Mouse (Mus musculus): Measurements from ENCODE around the gene Fam189a1. TPM values are rescaled to one million over a fixed set of nuclear protein-coding genes. Genes with fewer than 3 reads are reported as not detected.

Gene Fam189a1
- polyA plus RNA-seq, 1 experiment from 2014 or later = 5.0 TPM

DNA sequence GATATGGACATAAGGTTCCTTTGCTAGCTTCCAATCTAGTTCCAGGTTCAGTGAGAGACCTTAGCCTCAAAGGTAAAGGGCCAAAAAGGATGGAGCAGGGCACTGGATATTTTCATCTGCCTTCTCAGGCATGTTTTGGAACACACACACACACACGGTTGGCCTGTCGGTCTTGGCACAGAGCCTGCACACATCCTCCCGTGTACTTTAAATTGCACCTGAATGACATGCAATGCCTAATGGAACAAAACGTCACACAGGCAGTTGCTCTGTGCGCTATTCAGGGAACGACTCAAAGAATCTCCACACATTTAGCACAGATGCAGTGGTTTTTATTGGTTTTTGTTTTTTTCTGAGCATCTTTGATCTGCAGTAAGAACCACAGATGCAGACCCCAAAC, 11.5 kb downstream of the Fam189a1 start:
- H3K9ac ChIP-seq (replicated peaks) = no peak overlapping the region
- no peak overlapping the region for H3K27ac ChIP-seq (replicated peaks)
- ATAC-seq (replicated peaks) = no peak
- 0 out of 2 replicates have a peak, but pooled peaks cover 3% of the 10 kb centered on the region for H3K4me1 ChIP-seq
- no peak overlapping the region for H3K4me2 ChIP-seq (replicated peaks)
- 27% methylated on average over 6 of the region's 6 CpGs for WGBS
- no peak overlapping the region for H3K4me3 ChIP-seq
- no peaks in the 10 kb centered on the region for H3K36me3 ChIP-seq
- no peaks in the 10 kb centered on the region for H3K27me3 ChIP-seq
- H3K9me3 ChIP-seq = no peaks in the 10 kb centered on the region

DNA sequence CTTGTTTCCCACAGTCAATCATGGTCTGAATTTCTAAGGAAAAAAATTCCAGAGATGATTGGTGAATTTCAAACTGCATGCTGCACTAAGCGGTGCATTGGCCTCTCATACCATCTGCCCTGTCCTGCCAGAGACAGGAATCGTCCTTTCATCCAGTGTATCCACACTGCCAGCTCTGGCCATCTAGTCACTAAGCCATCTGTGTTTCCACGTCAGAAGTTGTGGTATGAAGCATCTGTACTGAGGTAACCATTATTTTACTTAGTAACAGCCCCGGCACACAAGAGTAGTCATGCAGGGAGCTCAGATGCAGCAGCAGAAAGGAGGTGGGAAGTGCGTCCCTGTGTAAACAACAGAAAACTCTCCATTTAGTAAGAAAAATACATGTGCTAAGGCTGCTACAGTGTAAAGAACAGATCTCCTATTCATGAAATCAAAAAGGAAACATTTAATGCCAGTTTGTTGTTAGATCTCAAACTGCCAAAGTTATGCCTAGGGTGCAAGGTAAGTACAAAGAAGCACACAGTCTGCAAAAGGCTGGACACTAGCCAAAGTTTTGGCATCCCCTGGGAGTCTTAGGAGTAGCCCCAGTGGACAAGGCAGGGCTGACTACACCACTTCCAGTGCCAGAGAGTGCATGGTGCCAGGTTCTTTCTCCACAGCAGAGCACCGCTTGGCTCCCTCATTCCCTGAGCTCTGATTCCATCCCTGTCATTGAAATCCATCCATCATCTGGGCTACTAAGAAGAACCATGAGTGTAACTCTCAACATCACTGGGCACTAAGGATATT, 14.3 kb downstream of the Fam189a1 start:
- H3K9ac ChIP-seq (replicated peaks) = no peak overlapping the region
- no peak overlapping the region for H3K4me3 ChIP-seq
- no peaks in the 10 kb centered on the region for H3K9me3 ChIP-seq
- no peak for ATAC-seq (replicated peaks)
- H3K4me1 ChIP-seq = 0 out of 2 replicates have a peak, but pooled peaks cover 3% of the 10 kb centered on the region
- WGBS = 61% methylated on average over 6 of the region's 6 CpGs
- H3K4me2 ChIP-seq (replicated peaks) = no peak overlapping the region
- H3K36me3 ChIP-seq = no peaks in the 10 kb centered on the region
- no peaks in the 10 kb centered on the region for H3K27me3 ChIP-seq
- no peak overlapping the region for H3K27ac ChIP-seq (replicated peaks)

DNA sequence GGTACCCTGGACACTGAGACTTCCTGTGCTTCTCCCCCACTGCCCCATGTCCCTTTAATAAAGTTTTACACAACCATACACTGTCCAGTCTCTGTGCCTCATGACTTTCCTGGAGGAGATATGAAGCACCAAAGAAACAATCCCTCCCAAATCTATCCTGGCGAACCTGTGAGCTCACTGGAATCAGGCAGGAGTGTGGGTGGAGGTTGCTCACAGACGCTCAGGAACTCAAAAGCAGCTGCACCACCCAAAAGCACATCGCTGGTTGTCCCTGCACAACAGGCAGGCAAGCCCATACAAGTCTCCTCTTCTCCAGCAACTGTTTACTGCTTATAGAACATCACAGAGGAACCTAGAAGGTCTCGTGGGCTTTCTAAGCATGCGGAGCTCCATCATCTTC, 15.5 kb downstream of the Fam189a1 start:
- H3K27me3 ChIP-seq = no peaks in the 10 kb centered on the region
- no peak overlapping the region for H3K4me3 ChIP-seq
- WGBS = 85% methylated on average over 5 of the region's 5 CpGs
- no peaks in the 10 kb centered on the region for H3K36me3 ChIP-seq
- no peak overlapping the region for H3K4me2 ChIP-seq (replicated peaks)
- H3K4me1 ChIP-seq = 0 out of 2 replicates have a peak, but pooled peaks cover 3% of the 10 kb centered on the region
- no peaks in the 10 kb centered on the region for H3K9me3 ChIP-seq
- no peak for ATAC-seq (replicated peaks)
- no peak overlapping the region for H3K27ac ChIP-seq (replicated peaks)
- no peak overlapping the region for H3K9ac ChIP-seq (replicated peaks)

DNA sequence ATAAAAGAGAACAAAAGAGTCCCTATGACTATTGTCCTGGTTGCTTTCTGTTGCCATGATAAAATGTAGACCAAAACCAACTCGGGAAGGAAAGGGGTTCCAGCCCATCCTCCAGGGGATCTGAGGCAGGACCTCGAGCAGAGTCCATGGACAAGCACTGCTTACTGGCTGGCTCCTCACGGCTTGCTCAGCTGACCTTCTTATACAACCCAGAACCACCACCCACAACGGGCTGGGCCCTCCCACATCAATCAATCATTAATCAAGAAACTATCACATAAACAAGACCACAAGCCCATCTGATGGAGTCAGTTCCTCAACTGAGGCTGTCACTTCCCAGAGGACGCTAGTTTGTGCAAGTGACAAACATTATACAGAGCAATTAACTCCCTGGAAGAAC, 16.3 kb downstream of the Fam189a1 start:
- Histone ChIP-seq H3K27ac (replicated peaks) (no peak overlapping the region), H3K4me1 (0 out of 2 replicates have a peak, but pooled peaks cover 3% of the 10 kb centered on the region), H3K4me3 (no peak overlapping the region), H3K9me3 (no peaks in the 10 kb centered on the region), H3K27me3 (no peaks in the 10 kb centered on the region), H3K4me2 (replicated peaks) (no peak overlapping the region), H3K36me3 (no peaks in the 10 kb centered on the region), H3K9ac (replicated peaks) (no peak overlapping the region)
- ATAC-seq (replicated peaks) = no peak
- 86% methylated on average over 5 of the region's 5 CpGs for WGBS

DNA sequence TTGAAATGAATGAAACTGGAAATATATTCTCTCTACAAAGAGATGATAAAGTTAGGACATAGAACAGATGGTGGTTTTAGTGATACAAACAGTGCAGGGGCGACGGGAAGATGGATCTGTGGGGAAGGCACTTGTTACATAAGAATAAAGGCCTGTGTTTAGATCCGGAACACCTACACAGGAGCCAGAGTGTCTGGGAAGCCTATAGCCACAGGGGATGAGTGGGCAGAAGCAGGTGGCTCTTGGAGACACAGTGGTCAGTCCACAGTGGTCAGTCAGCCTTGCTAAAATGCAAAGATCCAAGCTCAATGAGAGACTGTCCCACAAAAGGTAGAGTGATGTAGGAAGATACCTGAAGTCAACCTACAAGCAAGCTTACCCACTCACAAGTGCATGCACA, 32.6 kb downstream of the Fam189a1 start:
- WGBS = 87% methylated on average over 3 of the region's 3 CpGs
- Histone ChIP-seq H3K9me3 (no peaks in the 10 kb centered on the region), H3K4me2 (replicated peaks) (no peak overlapping the region), H3K4me1 (no peaks in the 10 kb centered on the region), H3K36me3 (no peaks in the 10 kb centered on the region), H3K4me3 (no peak overlapping the region), H3K9ac (replicated peaks) (no peak overlapping the region), H3K27me3 (no peaks in the 10 kb centered on the region), H3K27ac (replicated peaks) (no peak overlapping the region)
- no peak for ATAC-seq (replicated peaks)

DNA sequence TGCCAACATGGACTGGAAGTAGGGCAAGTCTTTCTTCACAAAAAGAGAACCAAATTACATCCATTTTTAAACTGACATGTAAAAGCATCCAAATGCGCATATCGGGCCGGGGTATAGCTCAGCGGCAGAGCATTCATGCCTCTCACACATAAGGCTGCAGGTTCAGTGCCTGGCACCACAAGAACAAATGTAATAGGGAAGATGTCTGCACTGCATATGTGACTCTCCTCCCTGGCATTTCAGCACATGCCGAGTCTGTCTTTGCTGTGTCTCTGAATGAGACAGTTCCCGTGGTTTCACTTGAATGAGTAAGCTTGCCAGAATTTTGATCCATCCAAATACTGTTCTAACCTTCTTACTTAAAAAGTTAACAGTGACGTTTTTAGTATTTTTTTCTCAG, 39.5 kb downstream of the Fam189a1 start:
- Histone ChIP-seq H3K4me2 (replicated peaks) (no peak overlapping the region), H3K9ac (replicated peaks) (no peak overlapping the region), H3K36me3 (no peaks in the 10 kb centered on the region), H3K4me1 (no peaks in the 10 kb centered on the region), H3K9me3 (no peaks in the 10 kb centered on the region), H3K27me3 (no peaks in the 10 kb centered on the region), H3K4me3 (no peak overlapping the region), H3K27ac (replicated peaks) (no peak overlapping the region)
- WGBS = 87% methylated on average over 7 of the region's 7 CpGs
- ATAC-seq (replicated peaks) = no peak

DNA sequence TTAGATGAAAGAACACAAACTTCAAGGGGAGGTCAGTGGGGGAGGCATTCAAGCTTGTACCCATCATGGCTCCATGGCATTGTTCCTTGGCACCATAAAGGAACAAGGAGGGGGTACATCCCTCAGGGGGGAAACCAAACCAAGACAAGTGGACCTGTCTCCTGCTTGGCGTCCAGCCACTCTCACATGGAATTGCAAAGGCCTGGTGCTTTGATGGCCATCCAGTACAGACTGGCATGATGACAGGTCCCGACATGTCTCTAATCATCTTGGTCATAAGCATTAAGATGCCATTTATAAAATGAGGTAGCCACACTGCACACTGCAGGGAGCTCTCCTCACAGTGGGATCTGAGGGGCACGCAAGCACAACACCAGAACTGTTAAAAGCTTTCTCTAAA, 41.0 kb downstream of the Fam189a1 start:
- no peaks in the 10 kb centered on the region for H3K9me3 ChIP-seq
- no peak overlapping the region for H3K27ac ChIP-seq (replicated peaks)
- WGBS = 72% methylated on average over 3 of the region's 3 CpGs
- H3K36me3 ChIP-seq = no peaks in the 10 kb centered on the region
- H3K4me3 ChIP-seq = no peak overlapping the region
- ATAC-seq (replicated peaks) = no peak
- H3K4me1 ChIP-seq = no peaks in the 10 kb centered on the region
- H3K9ac ChIP-seq (replicated peaks) = no peak overlapping the region
- H3K27me3 ChIP-seq = no peaks in the 10 kb centered on the region
- H3K4me2 ChIP-seq (replicated peaks) = no peak overlapping the region

DNA sequence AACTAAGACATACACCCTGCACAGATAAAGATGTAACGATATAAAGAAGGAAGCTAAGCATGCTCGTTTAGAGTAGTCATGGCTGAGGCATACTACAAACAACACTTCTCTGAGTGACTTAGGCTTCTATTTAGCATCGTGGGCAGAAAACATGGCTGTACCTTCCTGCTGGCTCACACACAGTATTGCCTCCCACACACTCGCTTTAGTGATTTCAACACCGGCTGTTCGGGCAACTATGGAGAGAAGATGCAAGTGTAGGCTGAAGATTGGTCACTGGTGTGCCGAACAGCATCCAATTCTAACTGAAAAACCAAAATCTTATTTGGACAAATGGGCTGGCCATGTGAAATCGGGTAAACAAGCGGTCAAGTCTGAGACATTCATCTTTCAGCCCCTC, 44.7 kb downstream of the Fam189a1 start:
- WGBS = 86% methylated on average over 9 of the region's 9 CpGs

DNA sequence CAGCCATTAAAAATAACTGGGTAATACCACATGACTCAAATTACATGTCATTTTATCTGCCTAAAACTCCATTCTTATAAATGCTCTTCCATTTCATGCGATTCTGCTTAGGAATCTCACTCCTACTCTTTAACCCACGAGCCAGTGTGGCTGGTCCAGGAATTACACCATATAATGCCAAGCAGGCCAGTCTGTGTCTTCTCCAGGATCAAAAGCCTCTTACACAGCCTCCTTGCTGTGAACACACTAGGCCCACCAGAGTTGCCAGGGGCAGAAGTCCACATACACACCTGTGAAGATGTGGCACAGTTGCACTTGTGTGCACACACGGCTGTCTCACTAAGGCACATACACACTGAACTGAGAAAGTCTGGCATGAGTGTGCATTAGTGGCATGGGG, 50.8 kb downstream of the Fam189a1 start:
- no peaks in the 10 kb centered on the region for H3K27me3 ChIP-seq
- H3K9ac ChIP-seq (replicated peaks) = no peak overlapping the region
- no peak overlapping the region for H3K4me2 ChIP-seq (replicated peaks)
- H3K4me1 ChIP-seq = peaks cover 7% of the 10 kb centered on the region; the same call in 1 of the 2 replicates
- no peaks in the 10 kb centered on the region for H3K36me3 ChIP-seq
- no peak overlapping the region for H3K4me3 ChIP-seq
- no peaks in the 10 kb centered on the region for H3K9me3 ChIP-seq
- peak overlapping the region; percentile 3; the same call in 1 of the 2 replicates for H3K27ac ChIP-seq (replicated peaks)
- 0 out of 2 replicates have a peak, but pooled peaks have one; percentile 19 for ATAC-seq (replicated peaks)
- WGBS = 84% methylated on average over 3 of the region's 3 CpGs

More for the DNA sequence above, 44.7 kb downstream of the Fam189a1 start:
- Histone ChIP-seq H3K27ac (replicated peaks) (no peak overlapping the region), H3K4me1 (no peaks in the 10 kb centered on the region), H3K36me3 (no peaks in the 10 kb centered on the region), H3K4me2 (replicated peaks) (no peak overlapping the region), H3K27me3 (no peaks in the 10 kb centered on the region), H3K9ac (replicated peaks) (no peak overlapping the region), H3K9me3 (no peaks in the 10 kb centered on the region), H3K4me3 (no peak overlapping the region)
- no peak for ATAC-seq (replicated peaks)

DNA sequence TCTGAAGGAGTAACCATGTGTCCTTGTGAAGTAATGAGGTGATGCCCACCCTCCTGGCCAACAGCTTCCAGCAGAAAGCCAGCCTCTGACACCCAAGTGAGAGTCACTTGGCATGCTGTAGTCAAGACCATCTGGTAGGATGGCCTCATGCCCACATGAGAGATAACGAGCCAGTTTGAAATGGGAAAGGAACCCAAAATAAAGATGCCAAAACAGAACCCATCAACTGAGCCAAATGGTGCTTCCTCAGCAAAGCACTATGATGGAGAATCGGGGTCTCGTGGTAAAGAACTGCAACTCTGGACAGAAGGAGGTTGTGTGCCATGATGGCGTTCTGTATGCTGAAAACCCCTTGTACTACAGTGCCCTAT, 51.3 kb downstream of the Fam189a1 start:
- no peaks in the 10 kb centered on the region for H3K27me3 ChIP-seq
- no peaks in the 10 kb centered on the region for H3K9me3 ChIP-seq
- ATAC-seq (replicated peaks) = peak; percentile 71
- peaks cover 7% of the 10 kb centered on the region; the same call in 1 of the 2 replicates for H3K4me1 ChIP-seq
- no peak overlapping the region for H3K4me2 ChIP-seq (replicated peaks)
- no peak overlapping the region for H3K4me3 ChIP-seq
- no peak overlapping the region for H3K9ac ChIP-seq (replicated peaks)
- H3K27ac ChIP-seq (replicated peaks) = peak overlapping the region; percentile 3; the same call in 1 of the 2 replicates
- 50% methylated on average over 4 of the region's 4 CpGs for WGBS
- H3K36me3 ChIP-seq = no peaks in the 10 kb centered on the region

DNA sequence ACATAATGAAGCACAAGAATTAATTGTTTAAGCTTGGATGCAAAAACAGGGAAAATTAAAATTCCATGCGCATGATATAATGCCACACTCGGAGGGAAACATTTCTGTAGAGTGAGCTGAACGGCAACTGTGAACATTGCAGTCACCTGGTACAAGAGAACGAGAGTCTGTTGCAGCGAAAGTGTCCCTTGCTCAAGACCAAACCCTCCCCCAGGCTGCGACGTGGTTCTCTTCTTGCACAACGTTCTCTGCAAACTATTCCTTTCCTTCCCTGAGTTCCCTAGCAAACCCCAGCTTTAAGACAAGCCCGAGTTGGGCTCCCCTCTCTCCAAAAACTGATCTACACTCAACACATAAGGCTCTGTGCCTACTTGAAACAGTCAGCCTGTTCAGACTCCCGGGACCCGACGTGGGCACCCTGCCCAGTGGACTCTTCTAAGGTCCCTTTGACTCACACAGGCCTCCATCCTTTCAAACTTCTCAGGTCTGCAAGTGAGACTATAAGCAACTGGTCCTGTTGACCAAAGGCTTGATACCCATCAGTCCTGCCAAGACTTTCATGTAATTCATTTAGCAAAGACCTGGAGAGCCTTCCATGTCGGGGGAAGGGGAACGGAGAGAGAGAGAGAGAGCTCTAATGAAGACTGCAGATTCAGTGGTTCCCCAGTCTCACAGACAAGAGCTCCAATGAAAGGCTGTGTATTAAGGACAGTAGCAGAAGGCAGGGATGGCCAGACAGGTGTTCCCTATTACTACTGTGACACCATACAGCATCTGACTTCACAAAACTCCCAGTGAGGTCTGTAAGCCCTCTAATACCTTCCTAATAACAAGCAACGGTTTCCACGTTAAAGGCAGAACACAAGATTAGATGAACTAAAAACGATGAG, 51.9 kb downstream of the Fam189a1 start:
- no peaks in the 10 kb centered on the region for H3K36me3 ChIP-seq
- peak; percentile 41; the same call in 1 of the 2 replicates for ATAC-seq (replicated peaks)
- H3K4me3 ChIP-seq = no peak overlapping the region
- H3K9me3 ChIP-seq = no peaks in the 10 kb centered on the region
- H3K4me2 ChIP-seq (replicated peaks) = no peak overlapping the region
- H3K4me1 ChIP-seq = peaks cover 7% of the 10 kb centered on the region; the same call in 1 of the 2 replicates
- H3K27me3 ChIP-seq = no peaks in the 10 kb centered on the region
- H3K9ac ChIP-seq (replicated peaks) = no peak overlapping the region
- WGBS = 74% methylated on average over 17 of the region's 17 CpGs
- H3K27ac ChIP-seq (replicated peaks) = peak overlapping the region; percentile 3

DNA sequence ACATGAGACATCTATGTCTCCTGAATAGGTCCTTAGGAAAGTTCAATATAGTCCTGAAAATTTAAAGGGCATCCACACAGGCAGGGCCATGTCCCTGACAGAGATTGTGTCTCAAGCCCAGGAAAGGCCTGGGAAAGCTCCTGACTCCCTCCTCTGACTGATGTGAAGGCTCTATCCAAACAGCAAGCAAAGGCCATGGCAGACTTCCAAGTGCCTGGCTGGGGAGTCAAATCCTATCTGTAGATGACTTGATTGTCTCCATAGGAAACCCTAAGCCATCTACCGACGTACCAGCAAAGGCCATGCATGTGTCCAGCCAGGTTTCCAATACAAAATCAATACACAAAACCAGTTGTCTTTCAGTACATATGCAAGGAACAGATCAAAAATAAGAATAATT, 54.7 kb downstream of the Fam189a1 start:
- H3K9ac ChIP-seq (replicated peaks) = no peak overlapping the region
- H3K27me3 ChIP-seq = no peaks in the 10 kb centered on the region
- no peak overlapping the region for H3K4me3 ChIP-seq
- no peaks in the 10 kb centered on the region for H3K9me3 ChIP-seq
- 95% methylated on average over 2 of the region's 2 CpGs for WGBS
- H3K27ac ChIP-seq (replicated peaks) = no peak overlapping the region
- peaks cover 7% of the 10 kb centered on the region; the same call in 1 of the 2 replicates for H3K4me1 ChIP-seq
- ATAC-seq (replicated peaks) = no peak
- no peaks in the 10 kb centered on the region for H3K36me3 ChIP-seq
- no peak overlapping the region for H3K4me2 ChIP-seq (replicated peaks)

Measured in forebrain, embryonic 15.5 days (tissue).